ENCODE assay signal across 7 mouse cellular contexts in genomic region chr3:94940033-94940432, GRCm38 (mm10). TPM values are rescaled to one million over a fixed set of nuclear protein-coding genes. Genes with fewer than 3 reads are reported as not detected.
DNase-seq lines count a peak whose midpoint lies in the region; ATAC-seq and TF ChIP-seq lines count a peak whose summit lies in the region.
"Not testable (repeated sequence)": the region's sequence is repeated elsewhere in the genome, so short reads cannot be mapped to it uniquely, and the experiment has no call there.

No protein-coding gene starts in this region.

- H3K4me1 ChIP-seq in heart, embryonic 12.5 days (replicated peaks); heart, embryonic 16.5 days (ENCODE audit: control insufficient read depth, insufficient read depth, low read length); lung, postnatal 0 days (ENCODE audit: insufficient read depth, low read depth, low read length): not testable (repeated sequence)

- not testable (repeated sequence) for H3K36me3 ChIP-seq in heart, embryonic 12.5 days; heart, embryonic 16.5 days (ENCODE audit: control insufficient read depth, insufficient read depth); lung, postnatal 0 days (ENCODE audit: insufficient read depth, low read length)

- H3K4me2 ChIP-seq in heart, embryonic 12.5 days, result peak overlapping the region; percentile 10
- not testable (repeated sequence) for H3K4me2 ChIP-seq in heart, embryonic 16.5 days (ENCODE audit: low read depth, low read length); lung, postnatal 0 days (replicated peaks; ENCODE audit: low read depth, low read length)

- H3K27me3 ChIP-seq in heart, embryonic 12.5 days (replicated peaks); heart, embryonic 16.5 days (ENCODE audit: control insufficient read depth, insufficient read depth, low read length); lung, postnatal 0 days (replicated peaks; ENCODE audit: insufficient read depth, low read length): not testable (repeated sequence)

- TF ChIP-seq CTCF in lung, postnatal 0 days (IDR thresholded peaks at IDR 0.05), result not testable (repeated sequence)

- H3K4me3 ChIP-seq in heart, embryonic 12.5 days; heart, embryonic 16.5 days (ENCODE audit: low read length); lung, postnatal 0 days (ENCODE audit: low read depth, low read length): not testable (repeated sequence)

- ATAC-seq in heart, embryonic 12.5 days (ENCODE audit: insufficient number of reproducible peaks, low FRiP score); lung, postnatal 0 days: not testable (repeated sequence)
- peak; percentile 24; the same call in 1 of the 2 replicates for ATAC-seq in heart, embryonic 16.5 days (replicated peaks; ENCODE audit: extremely low read depth, insufficient read depth, low FRiP score)

- WGBS in heart, embryonic 12.5 days, result 20% methylated on average over 9 of the region's 9 CpGs
- WGBS in heart, embryonic 16.5 days, result 30% methylated on average over 9 of the region's 9 CpGs
- WGBS in lung, postnatal 0 days, result 49% methylated on average over 9 of the region's 9 CpGs

- H3K27ac ChIP-seq in heart, embryonic 12.5 days (ENCODE audit: poor library complexity, severe bottlenecking), result peak overlapping the region; percentile 5; the same call in 1 of the 2 replicates
- H3K27ac ChIP-seq in heart, embryonic 16.5 days (ENCODE audit: low read length); lung, postnatal 0 days (ENCODE audit: low read length): not testable (repeated sequence)

- TF ChIP-seq EP300 in lung, postnatal 0 days (IDR thresholded peaks at IDR 0.05), result not testable (repeated sequence)

- not testable (repeated sequence) for H3K9me3 ChIP-seq in heart, embryonic 12.5 days (replicated peaks); heart, embryonic 16.5 days (replicated peaks; ENCODE audit: control insufficient read depth, low read length); lung, postnatal 0 days (ENCODE audit: low read length)

- H3K9ac ChIP-seq in heart, embryonic 12.5 days; heart, embryonic 16.5 days (ENCODE audit: low read length); lung, postnatal 0 days (replicated peaks; ENCODE audit: low read depth): not testable (repeated sequence)

- peak; percentile 48 for DNase-seq in MN1 (ENCODE audit: low spot score)
- DNase-seq in kidney, adult 18-20 months, result peak; percentile 47
- DNase-seq in kidney, adult 9 months, result peak; percentile 65
- DNase-seq in kidney, postnatal 25 days, result peak; percentile 61 to 76
- peak; percentile 44 for DNase-seq in lung, postnatal 0 days (ENCODE audit: low spot score)

RNA-seq across cellular contexts. Expression of gene Selenbp1, which starts 7.2 kb away (rescaled TPM):
- polyA plus RNA-seq in heart, embryonic 12.5 days (2016; fragmentation: Nextera tagmentation; extraction: Ambion mirVana), result 42.3 and 43.9 TPM in 2 replicates
- 124 and 143 TPM in 2 replicates for polyA plus RNA-seq in heart, embryonic 16.5 days (2015; fragmentation: Nextera tagmentation; extraction: Ambion mirVana)
- 1,021 and 1,046 TPM in 2 replicates for polyA plus RNA-seq in lung, postnatal 0 days (2015; fragmentation: Nextera tagmentation; extraction: Ambion mirVana)

RNA-seq across cellular contexts. Expression of gene Rfx5, which starts 13.8 kb away (rescaled TPM):
- polyA plus RNA-seq in heart, embryonic 12.5 days (2016; fragmentation: Nextera tagmentation; extraction: Ambion mirVana), result 8.7 and 9.5 TPM in 2 replicates
- polyA plus RNA-seq in heart, embryonic 16.5 days (2015; fragmentation: Nextera tagmentation; extraction: Ambion mirVana), result 4.0 and 4.7 TPM in 2 replicates
- polyA plus RNA-seq in lung, postnatal 0 days (2015; fragmentation: Nextera tagmentation; extraction: Ambion mirVana), result 3.3 and 3.5 TPM in 2 replicates

RNA-seq across cellular contexts. Expression of gene Pi4kb, which starts 34.5 kb away (rescaled TPM):
- 18.0 and 20.3 TPM in 2 replicates for polyA plus RNA-seq in heart, embryonic 12.5 days (2016; fragmentation: Nextera tagmentation; extraction: Ambion mirVana)
- 15.1 and 20.1 TPM in 2 replicates for polyA plus RNA-seq in heart, embryonic 16.5 days (2015; fragmentation: Nextera tagmentation; extraction: Ambion mirVana)
- 13.6 and 15.6 TPM in 2 replicates for polyA plus RNA-seq in lung, postnatal 0 days (2015; fragmentation: Nextera tagmentation; extraction: Ambion mirVana)

RNA-seq across cellular contexts. Expression of gene Psmb4, which starts 53.3 kb away (rescaled TPM):
- 232 and 235 TPM in 2 replicates for polyA plus RNA-seq in heart, embryonic 12.5 days (2016; fragmentation: Nextera tagmentation; extraction: Ambion mirVana)
- polyA plus RNA-seq in heart, embryonic 16.5 days (2015; fragmentation: Nextera tagmentation; extraction: Ambion mirVana), result 279 and 299 TPM in 2 replicates
- 234 and 249 TPM in 2 replicates for polyA plus RNA-seq in lung, postnatal 0 days (2015; fragmentation: Nextera tagmentation; extraction: Ambion mirVana)
